Mouse (Mus musculus) thymus, adult 2 months (tissue): Measurements from ENCODE around the gene Prkg1.

ENCODE experiments used
- CTCF ChIP-seq: fragments of 200-500 bp; IDR thresholded peaks from 2 replicates; pipeline ENCODE4 v1.5.1; 2012; ENCODE audit warnings: mild to moderate bottlenecking, control low read depth, low read length, moderate library complexity, borderline replicate concordance; ENCODE audit not compliant: control insufficient read depth, poor library complexity, insufficient read depth; ENCODE audit errors: extremely low read depth
- POLR2A ChIP-seq: fragments of 200-500 bp; IDR thresholded peaks from 2 replicates; pipeline ENCODE4 v1.6.1; 2012; ENCODE audit warnings: mild to moderate bottlenecking, low read length, control low read depth, moderate library complexity; ENCODE audit not compliant: control insufficient read depth, poor library complexity, insufficient read depth; ENCODE audit errors: extremely low read depth

- TF ChIP-seq CTCF = no peak
- no peak for TF ChIP-seq POLR2A
These were observed 101.2 kb downstream of the Prkg1 start for GRCm38 (mm10) chr19:31663437-31664158.
